Mouse (Mus musculus) cerebellum, postnatal 36 days (tissue): ENCODE data around the gene C1ql1.

Experiments used
- DNase-seq, 2 experiments: peaks; one replicate each; pipeline ENCODE4 v3.0.0; 2021 to 2022; ENCODE audit warnings: mixed read lengths in 2 of 2

C1ql1 gene

DNA sequence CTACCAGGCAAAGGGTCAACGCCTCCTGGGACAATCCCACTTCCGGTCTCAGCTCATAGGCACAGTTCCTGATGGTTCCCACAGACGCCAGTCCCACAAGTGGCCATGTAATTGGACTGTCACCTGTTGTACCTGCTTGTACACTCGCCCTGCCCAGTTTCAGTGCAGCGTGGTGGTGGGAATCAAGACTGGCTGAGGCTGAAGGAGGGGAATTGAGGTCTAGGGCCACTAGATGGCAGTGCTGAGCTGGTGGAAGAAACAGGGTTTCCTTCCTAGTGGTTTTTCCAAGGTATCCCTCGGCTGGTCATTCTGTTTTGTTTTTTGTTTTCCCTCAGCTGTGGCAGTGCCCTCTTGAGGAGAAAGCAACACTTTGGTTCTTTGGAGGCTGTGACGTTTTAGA, 45.7 kb downstream of the C1ql1 start, which contains the start of gene Gfap:
TSS of gene Gfap (minus strand) at position 150 of the 400 bp plus-strand sequence.
- DNase-seq, result peak; percentile 87 to 88

DNA sequence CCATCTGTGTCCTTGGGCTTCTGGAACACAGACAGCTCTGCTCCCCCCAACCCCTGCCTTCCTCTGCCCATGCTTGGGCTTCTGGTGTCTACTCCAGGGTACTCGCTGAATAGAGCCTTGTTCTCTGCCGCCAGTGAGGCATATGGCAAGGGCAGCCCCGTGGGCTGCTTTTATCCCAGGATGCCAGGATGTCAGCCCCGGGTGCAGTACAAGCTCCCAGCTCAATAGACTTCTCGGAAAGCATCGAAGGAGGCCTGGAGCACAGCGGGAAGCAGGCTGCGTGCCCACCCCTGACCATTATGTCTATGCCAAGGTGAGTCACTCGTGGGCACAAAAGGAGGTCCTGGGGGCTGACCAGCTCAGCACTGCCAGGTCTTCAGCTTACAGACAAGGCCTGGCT, 48.1 kb downstream of the C1ql1 start:
- DNase-seq, result peak; percentile 77 to 79

DNA sequence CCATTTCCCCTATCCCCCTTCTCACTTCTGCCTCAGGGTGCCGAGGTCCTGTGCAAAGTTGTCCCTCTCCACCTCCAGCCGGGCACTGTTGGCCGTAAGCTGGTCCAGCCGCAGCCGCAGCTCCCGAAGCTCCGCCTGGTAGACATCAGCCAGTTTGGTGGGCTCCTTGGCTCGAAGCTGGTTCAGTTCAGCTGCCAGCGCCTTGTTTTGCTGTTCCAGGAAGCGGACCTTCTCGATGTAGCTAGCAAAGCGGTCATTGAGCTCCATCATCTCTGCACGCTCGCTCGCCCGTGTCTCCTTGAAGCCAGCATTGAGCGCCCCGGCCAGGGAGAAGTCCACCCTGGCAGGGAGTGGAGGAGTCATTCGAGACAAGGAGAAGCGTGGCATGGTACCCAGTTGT, 49.8 kb downstream of the C1ql1 start:
- no peak for DNase-seq

DNA sequence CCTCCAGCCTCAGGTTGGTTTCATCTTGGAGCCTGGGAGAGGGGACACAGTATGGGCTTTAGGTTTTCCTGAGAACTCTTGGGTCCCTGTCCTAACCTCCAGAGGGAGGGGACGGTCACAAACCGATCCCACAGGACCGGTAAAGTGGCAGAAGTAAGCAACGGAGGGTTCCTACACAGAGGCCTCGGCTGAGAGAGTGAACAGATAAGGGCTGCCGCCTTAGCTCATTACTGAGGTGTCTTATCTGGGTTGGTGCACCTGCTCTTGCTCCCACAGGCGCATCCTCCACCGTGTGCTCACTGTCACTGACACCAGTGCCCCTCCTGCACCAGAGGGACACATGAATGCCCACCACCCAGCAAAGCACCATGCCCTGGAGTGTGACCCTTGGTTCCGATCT, 50.7 kb downstream of the C1ql1 start:
- no peak for DNase-seq

DNA sequence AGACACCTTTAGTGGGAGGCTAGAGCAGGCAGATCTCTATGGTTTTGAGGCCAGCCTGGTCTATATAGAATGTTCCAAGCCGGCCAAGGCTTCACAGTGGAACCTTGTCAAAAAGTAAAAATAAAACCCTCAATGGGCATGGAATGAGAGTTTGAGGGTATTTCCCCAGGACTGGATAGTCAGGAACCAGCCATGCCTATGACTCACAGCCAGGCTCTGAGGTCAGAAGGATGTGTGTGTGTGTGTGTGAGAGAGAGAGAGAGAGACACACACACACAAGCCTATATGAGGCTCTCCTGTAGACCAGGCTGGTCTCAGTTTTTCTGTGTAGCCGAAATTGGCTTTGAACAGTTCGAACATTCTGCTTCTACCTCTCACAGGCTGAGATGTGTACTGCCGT, 51.8 kb downstream of the C1ql1 start:
- no peak for DNase-seq

DNA sequence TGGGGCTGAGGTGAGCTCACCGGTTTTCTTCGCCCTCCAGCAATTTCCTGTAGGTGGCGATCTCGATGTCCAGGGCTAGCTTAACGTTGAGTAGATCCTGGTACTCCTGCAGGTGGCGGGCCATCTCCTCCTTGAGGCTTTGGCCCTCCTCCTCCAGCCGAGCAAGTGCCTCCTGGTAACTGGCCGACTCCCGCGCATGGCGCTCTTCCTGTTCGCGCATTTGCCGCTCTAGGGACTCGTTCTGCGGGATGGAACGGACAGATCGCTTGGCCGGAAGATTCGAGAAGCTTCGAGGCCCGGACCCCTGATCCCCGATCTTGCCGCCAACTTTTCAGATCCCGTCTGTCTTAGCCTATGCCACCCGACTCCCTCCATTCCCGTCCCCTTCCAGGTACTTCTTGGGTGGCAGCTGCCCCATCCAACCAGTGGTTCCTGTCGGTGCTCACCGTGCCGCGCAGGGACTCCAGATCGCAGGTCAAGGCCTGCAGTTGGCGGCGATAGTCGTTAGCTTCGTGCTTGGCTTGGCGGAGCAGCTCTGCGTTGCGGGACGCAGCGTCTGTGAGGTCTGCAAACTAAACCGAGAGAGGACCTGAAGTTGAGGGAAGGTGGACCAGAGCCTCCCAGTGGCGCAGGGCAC, 53.4 kb downstream of the C1ql1 start:
- peak; percentile 69 to 70 for DNase-seq

DNA sequence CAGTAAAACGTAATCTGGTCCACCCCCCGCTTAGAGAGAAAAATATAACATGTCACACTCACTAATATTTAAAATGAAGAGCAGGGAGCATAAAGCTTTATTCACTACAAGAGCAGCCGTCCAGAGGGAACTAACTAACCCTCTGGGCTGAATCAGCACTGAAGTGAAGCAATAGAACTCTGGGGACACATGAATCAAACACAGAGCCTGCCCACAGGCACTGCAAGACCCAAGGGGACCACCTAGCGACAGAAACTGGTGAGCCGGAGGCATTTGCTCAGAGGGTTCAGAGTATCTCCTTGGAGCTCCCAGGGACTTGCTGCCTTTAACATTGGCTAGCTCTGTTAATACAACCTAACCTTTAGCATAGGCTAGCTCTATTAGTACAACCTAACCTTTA, 56.4 kb downstream of the C1ql1 start:
- DNase-seq, result no peak
